Mouse (Mus musculus) right cerebral cortex, postnatal 10 days (tissue): ENCODE results near the gene Adra2c.

Experiments used
- DNase-seq, 2 experiments: peaks; one replicate each; pipeline ENCODE4 v3.0.0; 2021; ENCODE audit warnings: low spot score in 2 of 2

Gene Adra2c

DNA sequence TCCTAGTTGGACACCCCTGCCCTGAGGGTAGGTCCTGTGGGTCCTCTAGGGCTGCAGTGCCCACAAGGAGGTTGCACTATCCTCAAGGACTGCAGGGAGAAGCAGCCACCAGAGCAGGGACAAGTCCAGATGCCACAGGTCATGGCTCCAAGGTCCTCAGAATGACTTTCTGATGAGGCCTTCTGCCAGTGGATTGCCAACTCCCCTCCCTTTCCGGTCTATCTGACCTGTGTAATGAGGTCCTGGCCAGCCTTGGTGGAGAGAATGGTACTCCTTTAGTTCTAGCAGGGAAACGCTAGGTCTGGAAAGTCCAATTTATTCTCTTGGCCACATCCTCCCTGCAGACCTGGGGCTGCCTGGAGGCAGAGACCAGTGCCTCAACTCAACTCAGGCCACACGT, at the start of gene Adra2c:
Adra2c (plus strand) TSS at position 301 of the 400 bp plus-strand sequence.
- no peak for DNase-seq

DNA sequence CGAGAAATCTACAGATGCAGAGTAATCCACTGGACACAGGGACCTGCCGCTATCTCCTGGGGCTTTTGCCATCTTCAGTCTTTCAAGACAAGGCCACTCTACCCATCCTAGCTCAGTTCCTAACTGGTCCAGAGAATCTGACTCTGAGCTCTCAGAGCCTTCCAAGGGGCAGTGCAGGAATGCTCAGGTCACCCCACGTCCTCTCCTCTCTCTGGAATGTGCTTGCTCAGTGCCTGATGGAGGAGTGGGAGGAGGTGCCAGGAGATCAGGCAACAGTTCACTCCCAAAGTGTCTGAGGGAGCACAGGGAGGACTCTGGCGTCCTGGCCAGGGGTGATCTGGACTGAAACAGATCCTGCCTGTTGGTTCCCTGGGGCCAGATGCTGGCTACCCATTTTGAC, 45.0 kb upstream of the Adra2c start:
- no peak for DNase-seq

DNA sequence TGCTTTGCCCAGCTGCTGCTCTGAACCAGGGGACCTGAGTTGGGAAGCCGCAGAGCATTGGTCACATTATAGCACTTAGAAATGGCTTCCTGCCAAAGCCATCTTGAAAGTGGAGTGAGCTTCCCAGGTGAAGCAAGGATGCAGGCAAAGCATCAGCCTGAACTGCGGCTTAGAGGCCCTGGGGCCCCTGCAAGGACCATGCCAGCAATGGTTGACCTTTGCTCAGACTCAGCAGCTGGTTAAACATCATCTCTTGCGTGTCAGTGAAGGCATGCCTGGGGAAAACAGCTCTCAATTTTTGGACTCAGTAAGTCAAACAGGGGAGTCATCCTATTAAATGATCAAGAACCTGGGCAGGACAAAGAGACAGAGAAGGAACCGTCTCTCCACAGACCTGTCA, 40.4 kb upstream of the Adra2c start:
- no peak for DNase-seq

DNA sequence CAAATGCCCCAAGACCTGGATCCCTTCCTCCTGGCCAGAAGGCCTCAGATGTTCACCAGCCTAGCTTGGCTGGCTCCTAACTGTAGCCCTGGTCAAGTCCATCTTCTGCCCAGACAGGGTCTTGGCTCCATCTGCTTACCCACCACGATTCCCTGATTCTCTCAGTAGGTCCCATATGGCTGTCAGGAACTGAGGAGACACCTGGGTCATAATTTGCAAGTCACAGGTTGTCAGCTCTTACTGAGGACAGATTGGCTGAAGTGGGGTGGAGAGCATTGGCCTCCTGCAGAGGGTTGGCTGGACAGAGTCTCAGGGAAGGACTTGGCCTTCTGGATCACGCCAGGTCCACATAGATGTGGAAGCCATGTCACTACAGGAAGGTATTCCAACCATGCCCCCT, 39.5 kb upstream of the Adra2c start:
- DNase-seq, result no peak

DNA sequence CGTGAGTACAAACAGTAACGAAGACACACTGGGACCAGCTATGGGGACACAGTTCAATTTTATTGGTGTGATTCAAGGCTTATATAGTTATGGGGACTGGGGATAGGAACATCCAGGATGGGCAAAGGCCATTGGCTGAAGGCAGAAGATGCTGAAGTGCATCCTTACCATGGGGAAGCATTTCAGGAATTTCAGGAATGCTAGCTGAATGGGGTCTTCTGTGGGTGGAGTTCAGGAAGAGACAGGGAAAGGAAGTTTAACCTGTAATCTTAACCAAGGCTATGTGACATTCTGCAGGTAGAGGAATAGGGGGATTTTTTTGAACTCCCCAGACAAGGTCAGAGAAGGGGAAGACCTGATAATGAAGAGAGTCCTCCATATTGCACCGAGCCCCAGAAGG, 36.6 kb upstream of the Adra2c start:
- no peak for DNase-seq

DNA sequence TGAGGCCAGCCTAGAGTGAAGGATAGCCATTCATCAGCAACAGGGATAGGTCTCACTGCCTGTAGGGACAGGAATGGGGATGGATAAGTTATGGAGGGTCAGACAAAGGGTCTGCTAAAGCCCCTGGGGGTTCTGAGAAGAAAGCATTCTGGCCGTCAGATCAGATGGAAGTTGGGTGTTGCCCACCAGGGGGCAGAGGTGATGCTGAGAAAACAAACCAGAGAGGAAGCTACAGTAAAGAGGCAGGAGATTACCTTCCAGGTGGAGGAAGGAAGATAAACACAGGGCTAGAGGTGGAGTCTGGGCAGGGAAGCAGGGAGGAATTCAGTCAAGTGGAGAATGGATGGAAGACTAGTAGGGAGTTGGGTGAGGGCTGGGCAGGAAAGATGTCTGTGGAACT, 33.9 kb upstream of the Adra2c start:
- DNase-seq, result no peak

DNA sequence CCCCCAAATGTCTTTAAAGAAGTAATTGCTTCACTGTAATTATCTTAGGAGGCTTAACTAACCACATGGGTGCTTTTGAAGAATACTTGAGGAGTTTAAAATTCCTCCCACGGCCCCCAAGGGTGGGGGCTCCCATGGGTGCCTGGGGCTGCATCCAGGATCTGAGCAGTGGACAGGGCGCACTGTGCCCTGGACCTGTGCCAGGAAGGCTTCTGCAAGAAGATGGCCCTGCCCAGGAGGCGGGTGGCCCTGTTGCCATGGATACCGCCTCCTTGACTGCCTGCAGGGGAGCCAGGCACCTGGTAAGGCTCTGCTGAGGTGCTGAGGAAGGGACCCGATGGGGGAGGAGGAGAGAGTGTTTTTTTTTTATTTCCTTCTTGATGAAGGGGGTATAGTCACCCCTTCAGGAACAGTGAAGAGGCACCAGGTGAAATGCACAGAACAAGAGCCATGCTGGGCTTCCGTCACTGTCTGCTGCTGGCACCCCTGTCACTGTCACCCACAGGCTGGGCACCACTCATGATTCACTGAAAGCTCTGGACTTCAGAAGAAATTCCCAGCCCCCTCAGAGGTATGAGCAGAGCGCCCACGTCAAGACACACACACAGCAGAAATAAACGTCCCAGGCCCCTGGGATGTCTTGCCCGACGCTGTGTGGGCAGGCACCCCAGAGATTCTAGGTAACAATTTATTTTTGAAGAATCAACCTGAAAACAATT, 32.4 kb upstream of the Adra2c start:
- peak; percentile 68 to 73 for DNase-seq

DNA sequence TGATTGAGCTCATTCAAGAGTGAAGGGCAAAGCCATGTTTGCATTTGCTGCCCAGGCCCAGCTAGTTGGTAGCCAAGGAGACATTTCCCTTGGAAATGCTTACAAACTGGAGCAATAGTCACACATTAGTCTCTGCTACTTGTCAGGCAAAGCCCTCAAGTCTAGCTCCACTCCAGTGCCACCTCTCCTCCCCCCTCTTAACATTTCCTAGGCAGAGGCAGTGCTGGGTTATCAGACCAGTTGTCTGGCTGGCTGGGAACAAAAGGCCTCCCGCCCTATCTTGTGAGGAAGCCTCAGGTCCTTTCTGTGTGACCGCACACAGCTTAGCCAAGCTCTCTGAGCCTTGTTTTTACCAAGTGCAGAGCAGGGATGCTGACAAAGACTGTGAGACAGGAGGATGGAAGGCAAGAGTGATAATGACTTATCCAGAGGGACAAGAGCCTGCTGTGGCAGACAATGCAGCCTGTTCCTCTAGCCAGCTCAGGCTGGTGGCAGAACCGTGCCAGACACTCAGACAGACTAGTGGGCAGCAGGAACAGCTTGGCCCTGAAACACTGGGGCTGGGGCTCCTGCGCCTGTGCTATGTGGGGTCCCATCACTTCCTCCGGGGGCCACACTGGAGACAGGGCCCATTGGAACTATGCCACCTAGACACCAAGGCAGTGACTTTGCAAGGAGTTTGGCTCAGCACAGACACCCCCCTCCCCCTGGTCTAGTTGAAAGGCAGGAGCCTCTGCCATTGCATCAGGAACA, 23.0 kb upstream of the Adra2c start:
- DNase-seq, result no peak

DNA sequence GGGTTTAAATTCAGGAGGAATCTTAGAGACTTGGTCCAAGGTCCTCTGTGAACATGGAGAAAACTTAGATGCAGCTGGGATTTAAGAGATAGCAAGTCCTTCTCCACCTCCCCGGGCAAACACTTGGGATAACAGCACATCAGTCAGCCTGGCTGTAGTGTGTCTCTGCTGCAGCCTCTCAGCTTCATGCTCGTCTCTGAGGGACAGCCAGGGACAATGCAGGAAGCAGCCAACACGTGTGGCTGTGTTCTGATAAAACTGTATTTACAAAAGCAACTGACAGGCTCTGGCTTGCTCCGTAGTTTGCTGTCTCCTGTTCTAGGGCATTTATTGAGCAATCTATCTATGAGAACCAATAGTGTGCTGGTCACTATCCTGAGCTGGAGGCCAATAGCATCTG, 14.4 kb upstream of the Adra2c start:
- DNase-seq, result no peak

DNA sequence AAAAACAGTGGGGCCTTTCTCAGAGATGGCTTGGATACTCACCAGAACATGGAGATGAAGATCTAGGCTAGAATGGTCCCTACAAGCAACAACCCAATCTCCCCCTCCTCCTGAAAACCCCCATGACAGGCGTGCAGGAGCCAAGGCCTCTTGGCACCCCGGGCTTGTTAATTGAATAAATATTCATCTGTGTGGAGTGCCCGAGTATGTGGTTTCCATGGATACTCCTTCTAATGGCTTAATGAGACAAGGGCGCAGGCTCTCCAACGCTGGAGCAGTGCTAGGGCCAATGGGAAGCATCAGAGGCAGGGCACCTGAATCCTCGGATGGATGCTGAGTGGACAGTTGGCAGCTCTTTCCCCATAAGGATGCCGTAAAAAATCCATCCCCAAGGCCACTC, 10.6 kb upstream of the Adra2c start:
- DNase-seq, result peak; percentile 57 to 59

DNA sequence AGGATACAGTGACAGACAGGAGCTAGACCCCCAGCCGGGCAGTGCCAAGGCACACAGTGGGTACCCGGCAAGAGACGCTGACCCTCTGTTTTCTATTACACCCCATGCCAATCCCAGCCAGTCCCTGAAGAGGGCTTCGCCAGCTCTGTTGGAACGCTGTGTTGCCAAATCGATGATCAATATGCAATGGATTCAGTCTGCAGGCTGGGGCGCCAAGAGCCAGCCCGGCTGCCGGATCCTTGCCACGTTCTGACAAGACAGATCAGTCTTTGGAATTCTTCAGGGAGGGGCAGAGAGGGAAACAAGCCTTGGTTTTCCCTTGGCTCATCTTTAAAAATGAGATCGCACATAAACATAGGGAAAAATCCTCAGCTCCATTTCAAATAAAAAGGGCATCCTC, 2.8 kb upstream of the Adra2c start:
- DNase-seq, result peak; percentile 48 to 50

DNA sequence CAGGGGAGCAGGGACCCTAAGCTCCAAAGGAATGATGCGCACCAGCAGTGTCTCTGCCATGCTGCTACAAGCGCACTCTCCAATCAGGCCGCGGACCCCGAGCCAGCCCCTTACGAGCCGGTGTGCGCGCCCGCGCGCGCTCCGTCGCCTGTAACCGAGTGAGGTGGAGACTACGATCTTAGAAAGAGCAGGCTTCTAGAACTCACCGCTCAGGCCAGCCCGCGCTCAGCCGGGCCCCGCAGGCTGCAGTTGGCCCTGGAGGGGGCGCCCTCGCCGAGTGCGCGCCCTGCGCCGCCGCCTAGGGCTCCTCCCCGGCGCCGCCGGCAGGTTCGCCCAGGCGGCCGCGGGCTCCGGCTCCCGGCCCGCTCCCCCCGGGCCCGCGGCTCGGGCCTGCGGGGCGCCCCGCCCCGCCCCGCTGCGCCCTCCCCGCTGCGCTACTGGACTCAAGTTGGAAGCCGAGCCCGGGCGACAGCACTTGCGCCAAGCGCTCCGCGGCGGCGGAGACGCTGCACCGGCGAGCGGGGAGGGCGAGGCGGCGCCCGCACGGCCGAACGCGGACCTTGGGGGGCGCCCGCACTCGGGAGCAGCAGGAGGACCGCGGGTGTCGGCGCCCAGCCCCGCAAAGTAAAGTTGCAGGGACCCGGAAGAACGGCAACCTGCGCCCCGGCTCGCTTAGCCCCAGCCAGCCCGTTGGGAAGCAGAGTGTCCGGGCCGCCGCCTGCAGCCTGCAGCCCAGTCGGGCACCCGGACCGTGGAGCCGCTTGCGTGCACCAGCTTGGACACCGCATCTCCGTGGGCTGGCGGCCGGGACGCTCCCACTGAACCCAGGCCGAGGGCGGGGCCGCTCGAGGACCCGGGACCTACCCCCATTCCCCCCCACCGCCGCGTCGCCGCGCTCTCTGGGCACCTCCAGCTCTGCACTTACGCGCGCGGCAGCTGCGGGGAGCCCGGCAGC, 899 bp downstream of the Adra2c start:
- DNase-seq, result peak; percentile 65 to 66

DNA sequence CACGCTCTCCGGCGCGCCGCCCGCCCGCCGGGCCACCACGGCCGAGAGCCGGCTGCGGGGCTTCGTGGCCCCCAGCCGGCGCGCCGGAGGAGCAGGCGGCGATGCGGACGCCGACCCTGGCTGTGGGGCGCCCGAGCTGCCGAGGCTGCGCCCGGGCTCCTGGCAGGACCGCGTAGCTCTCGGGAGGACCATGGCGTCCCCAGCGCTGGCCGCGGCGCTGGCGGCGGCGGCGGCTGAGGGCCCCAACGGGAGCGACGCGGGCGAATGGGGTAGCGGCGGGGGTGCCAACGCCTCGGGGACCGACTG, 1.5 kb downstream of the Adra2c start:
- DNase-seq, result no peak

DNA sequence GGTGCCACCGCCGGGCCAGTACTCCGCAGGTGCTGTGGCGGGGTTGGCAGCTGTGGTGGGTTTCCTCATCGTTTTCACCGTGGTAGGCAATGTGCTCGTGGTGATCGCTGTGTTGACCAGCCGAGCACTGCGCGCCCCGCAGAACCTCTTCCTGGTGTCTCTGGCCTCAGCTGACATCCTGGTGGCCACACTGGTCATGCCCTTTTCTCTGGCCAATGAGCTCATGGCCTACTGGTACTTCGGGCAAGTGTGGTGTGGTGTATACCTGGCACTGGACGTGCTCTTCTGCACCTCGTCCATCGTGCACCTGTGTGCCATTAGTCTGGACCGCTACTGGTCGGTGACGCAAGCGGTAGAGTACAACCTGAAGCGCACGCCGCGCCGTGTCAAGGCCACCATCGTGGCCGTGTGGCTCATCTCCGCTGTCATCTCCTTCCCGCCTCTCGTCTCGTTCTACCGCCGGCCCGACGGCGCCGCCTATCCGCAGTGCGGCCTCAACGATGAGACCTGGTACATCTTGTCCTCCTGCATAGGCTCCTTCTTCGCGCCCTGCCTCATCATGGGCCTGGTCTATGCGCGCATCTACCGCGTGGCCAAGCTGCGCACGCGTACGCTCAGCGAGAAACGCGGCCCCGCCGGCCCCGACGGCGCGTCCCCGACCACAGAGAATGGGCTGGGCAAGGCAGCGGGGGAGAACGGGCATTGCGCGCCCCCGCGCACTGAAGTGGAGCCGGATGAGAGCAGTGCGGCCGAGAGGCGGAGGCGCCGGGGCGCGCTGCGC, 2.1 kb downstream of the Adra2c start:
- peak; percentile 67 for DNase-seq

DNA sequence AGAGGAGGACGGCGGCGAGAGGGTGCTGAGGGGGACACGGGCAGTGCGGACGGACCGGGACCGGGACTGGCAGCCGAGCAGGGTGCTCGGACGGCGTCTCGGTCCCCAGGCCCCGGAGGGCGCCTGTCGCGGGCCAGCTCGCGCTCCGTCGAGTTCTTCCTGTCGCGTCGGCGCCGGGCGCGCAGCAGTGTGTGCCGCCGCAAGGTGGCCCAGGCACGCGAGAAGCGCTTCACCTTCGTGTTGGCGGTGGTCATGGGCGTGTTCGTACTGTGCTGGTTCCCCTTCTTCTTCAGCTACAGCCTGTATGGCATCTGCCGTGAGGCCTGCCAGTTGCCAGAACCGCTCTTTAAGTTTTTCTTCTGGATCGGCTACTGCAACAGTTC, 2.7 kb downstream of the Adra2c start:
- DNase-seq, result peak in 1 of 2 experiments; percentile 48

DNA sequence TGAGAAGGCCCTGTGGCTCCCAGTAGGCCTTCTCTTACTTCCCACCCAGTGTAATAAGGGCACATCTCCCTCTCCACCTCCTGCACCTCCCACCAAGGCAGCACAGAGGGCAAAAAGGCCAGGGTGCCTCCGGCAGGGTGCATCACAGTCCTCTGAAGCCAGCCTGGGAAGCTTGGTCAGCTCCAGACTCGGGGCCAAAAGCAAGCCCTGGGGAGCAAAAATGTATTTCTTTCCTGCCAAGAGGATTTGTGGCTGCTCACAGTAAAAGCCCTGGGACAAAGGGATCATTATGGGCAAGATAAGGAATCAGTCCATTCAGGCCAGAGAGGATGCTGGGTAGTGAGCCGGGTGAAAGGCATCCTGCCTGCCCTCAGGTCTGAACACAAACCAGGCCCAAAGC, 7.2 kb downstream of the Adra2c start:
- no peak for DNase-seq

DNA sequence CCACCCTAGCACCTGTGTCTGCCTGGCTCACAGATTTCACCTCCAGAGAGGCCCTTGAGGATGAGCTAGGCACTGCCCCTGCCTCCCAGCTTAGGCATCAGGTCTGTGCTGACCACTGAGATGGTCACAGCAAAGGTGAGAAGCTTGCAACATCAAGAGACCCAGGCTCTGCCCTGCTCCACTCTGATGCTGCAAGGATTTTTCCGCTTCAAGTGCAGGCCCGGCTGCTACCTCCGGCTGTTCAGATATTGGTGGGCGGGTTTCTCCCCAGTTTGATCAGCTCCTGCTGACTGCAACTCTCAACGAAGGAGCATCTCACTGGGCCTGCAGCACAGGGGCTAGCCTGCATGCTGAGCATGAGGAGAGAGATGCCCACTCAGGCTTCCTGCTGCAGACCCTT, 8.1 kb downstream of the Adra2c start:
- DNase-seq, result peak in 1 of 2 experiments; percentile 32

DNA sequence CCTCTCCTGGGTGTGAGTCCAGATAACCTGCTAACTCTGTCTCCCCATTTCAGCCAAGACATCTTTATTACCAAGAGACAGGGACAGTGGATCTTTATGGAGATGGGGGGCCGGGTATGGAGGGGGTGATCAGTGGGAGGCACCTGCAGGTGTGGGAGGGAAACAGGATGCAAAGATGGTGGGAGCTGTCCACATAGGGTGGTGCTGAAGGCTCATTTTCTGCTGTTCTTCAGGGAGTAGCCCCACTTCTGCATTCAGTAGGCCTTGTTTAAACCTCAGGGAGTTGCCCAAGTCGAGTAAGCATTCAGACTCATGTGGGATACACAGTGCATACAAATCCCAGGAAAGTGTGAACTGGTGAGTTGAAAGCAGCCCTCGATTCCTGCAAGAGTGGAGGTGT, 21.5 kb downstream of the Adra2c start:
- DNase-seq, result no peak

DNA sequence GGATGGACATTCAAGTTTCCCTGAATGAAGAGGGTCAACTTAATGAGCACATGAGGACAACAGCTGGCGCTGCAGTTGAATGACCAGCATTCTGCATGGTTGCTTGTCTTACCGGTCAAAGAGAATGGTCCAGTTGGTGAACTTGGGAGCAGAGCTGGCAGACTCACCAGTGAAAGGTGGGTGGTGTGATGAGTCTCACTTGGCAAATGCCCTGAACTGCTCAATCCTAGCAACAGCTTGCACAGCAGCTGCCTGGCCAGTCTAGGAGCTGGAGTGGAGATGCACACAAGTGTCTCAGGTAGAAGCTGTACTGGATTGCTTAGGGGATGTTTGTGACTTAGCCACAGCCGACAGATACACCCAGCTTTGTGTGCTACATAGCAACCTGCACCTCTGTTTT, 26.1 kb downstream of the Adra2c start:
- DNase-seq, result no peak

DNA sequence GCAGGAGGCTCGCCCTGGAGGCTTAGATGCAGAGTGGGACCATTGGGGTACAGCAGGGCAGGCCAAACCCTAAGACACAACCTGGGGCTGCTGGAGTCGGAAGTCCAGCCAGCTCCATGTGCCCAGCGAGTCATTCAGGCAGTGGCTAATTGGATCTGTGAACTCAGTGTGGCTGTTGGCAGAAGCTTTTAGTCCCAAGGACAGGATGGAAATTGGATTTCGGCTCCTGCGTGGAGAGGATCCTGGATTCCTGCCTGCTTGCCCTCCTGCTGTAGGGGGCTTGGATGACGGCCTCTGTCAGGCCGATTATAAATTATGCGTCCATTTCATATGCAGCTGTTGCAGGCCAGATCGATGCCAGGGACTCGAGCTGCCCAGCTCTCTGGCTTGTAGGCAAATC, 27.2 kb downstream of the Adra2c start:
- peak in 1 of 2 experiments; percentile 44 for DNase-seq

DNA sequence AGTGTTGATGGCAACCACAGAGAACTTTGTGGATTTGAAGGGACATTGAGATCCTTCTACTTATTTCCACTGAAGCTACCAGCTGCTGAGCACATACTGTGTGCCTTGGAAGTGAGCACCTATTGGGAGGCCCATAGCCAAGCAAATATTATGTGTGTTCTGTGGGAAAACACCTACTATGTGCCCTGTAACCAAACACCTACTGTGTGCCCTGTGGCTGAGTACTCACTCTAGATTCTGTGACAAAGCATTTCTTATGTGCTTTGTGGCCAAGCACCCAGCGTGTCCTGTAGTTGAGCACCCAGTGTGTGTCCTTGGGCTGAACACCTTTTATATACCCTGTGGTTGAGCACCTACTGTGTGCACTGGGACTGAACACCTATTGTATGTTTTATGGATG, 28.6 kb downstream of the Adra2c start:
- DNase-seq, result no peak

DNA sequence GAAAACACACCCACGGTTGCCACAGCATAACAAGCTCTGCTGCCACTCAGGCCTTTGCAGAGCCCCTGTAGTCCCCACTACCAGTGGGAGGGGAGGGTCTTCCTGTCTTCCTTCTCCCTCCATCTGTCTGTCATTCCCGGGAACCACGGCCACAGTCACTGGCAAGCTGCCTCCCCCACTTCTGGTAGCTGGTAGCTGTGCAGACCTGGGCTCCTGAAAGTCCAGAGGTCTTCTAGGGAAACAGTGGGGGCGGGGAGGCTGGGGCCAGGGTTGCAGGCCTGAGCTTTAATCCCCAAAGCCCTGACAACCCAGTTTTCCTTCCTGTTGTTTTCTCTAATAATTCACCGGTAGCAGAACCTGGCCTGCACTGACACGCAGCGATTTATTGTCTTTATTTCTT, 31.7 kb downstream of the Adra2c start:
- no peak for DNase-seq
